Mouse (Mus musculus) heart, embryonic 11.5 days (tissue): ENCODE data around the gene Snai1. TPM values are rescaled to one million over a fixed set of nuclear protein-coding genes. Genes with fewer than 3 reads are reported as not detected.

Source experiments
- ATAC-seq: fragments of 200-750 bp; cut with Nextera tagmentation; replicated peaks from 2 replicates; pipeline ENCODE4 v1.8.0; 2017; ENCODE audit warnings: moderate library complexity; ENCODE audit not compliant: insufficient number of reproducible peaks, low FRiP score, low TSS enrichment
- H3K27ac ChIP-seq: fragments of 300-500 bp; sonication (generic); 2 replicates; pipeline ENCODE4 v1.5.1; 2014; ENCODE audit warnings: mild to moderate bottlenecking, low read depth, low read length
- H3K27me3 ChIP-seq: fragments of 300-500 bp; sonication (generic); 2 replicates; pipeline ENCODE4 v1.6.1; 2014; ENCODE audit warnings: mild to moderate bottlenecking, low read length, mixed read lengths; ENCODE audit not compliant: control insufficient read depth, insufficient read depth
- H3K36me3 ChIP-seq: fragments of 300-500 bp; sonication (generic); 2 replicates; pipeline ENCODE4 v1.6.1; 2014; ENCODE audit warnings: mild to moderate bottlenecking, low read length, moderate library complexity, mixed read lengths; ENCODE audit not compliant: control insufficient read depth, insufficient read depth
- H3K4me1 ChIP-seq: fragments of 300-500 bp; sonication (generic); 2 replicates; pipeline ENCODE4 v1.6.1; 2014; ENCODE audit warnings: low read length; ENCODE audit not compliant: control insufficient read depth, insufficient read depth
- H3K4me2 ChIP-seq: fragments of 300-500 bp; sonication (generic); 2 replicates; pipeline ENCODE4 v1.6.1; 2014; ENCODE audit warnings: mild to moderate bottlenecking, moderate library complexity
- H3K4me3 ChIP-seq: fragments of 300-500 bp; sonication (generic); 2 replicates; pipeline ENCODE4 v1.5.1; 2014; ENCODE audit warnings: low read depth, low read length
- H3K9ac ChIP-seq: fragments of 300-500 bp; sonication (generic); 2 replicates; pipeline ENCODE4 v1.6.1; 2014; ENCODE audit warnings: mild to moderate bottlenecking, low read depth, low read length, moderate library complexity
- H3K9me3 ChIP-seq: fragments of 300-500 bp; sonication (generic); replicated peaks from 2 replicates; pipeline ENCODE4 v1.6.1; 2016; ENCODE audit warnings: low read length; ENCODE audit not compliant: control insufficient read depth
- WGBS: fragments of 180-500 bp; shearing (Covaris S2); extraction: QIAGEN DNeasy Blood & Tissue Kit; methylation state at CpG from one replicate; pipeline ENCODE4 v1.1.7; 2014; ENCODE audit not compliant: insufficient replicate concordance; 5-methylcytosine and 5-hydroxymethylcytosine counted together
- polyA plus RNA-seq: library from polyadenylated mRNA; unstranded; fragments of >200 nt; fragmentation: Nextera tagmentation; extraction: Ambion mirVana; gene quantifications from 2 replicates; pipeline ENCODE4 v1.2.1, GENCODE M21; 2014

Snai1 gene
- polyA plus RNA-seq, 1 experiment from 2014 or later = 21.1 TPM

GRCm38 (mm10) chr2:167576121-167576620, 38.2 kb downstream of the Snai1 start:
- no peak overlapping the region for H3K9ac ChIP-seq
- no peaks in the 10 kb centered on the region for H3K27me3 ChIP-seq
- no peak for ATAC-seq
- no peak overlapping the region for H3K4me2 ChIP-seq
- H3K4me3 ChIP-seq = no peak overlapping the region
- H3K9me3 ChIP-seq = no peaks in the 10 kb centered on the region
- H3K36me3 ChIP-seq = no peaks in the 10 kb centered on the region
- H3K4me1 ChIP-seq = no peaks in the 10 kb centered on the region
- 67% methylated on average over 8 of the region's 8 CpGs for WGBS
- no peak overlapping the region for H3K27ac ChIP-seq

GRCm38 (mm10) chr2:167577186-167577785, 39.3 kb downstream of the Snai1 start:
- 63% methylated on average over 9 of the region's 9 CpGs for WGBS
- Histone ChIP-seq H3K4me2 (no peak overlapping the region), H3K9me3 (no peaks in the 10 kb centered on the region), H3K27me3 (no peaks in the 10 kb centered on the region), H3K27ac (no peak overlapping the region), H3K4me1 (peaks cover 8% of the 10 kb centered on the region; the same call in 1 of the 2 replicates), H3K9ac (no peak overlapping the region), H3K4me3 (no peak overlapping the region), H3K36me3 (no peaks in the 10 kb centered on the region)
- ATAC-seq = no peak

GRCm38 (mm10) chr2:167578521-167578920, 40.5 kb downstream of the Snai1 start:
- Histone ChIP-seq H3K4me2 (no peak overlapping the region), H3K4me1 (peaks cover 20% of the 10 kb centered on the region), H3K36me3 (no peaks in the 10 kb centered on the region), H3K27me3 (no peaks in the 10 kb centered on the region), H3K4me3 (no peak overlapping the region), H3K9ac (no peak overlapping the region), H3K9me3 (no peaks in the 10 kb centered on the region), H3K27ac (no peak overlapping the region)
- no peak for ATAC-seq
- WGBS = 42% methylated on average over 5 of the region's 5 CpGs

GRCm38 (mm10) chr2:167583161-167583952, 45.4 kb downstream of the Snai1 start:
- H3K4me3 ChIP-seq = no peak overlapping the region
- WGBS = 28% methylated on average over 10 of the region's 10 CpGs
- H3K27me3 ChIP-seq = no peaks in the 10 kb centered on the region
- no peaks in the 10 kb centered on the region for H3K36me3 ChIP-seq
- no peak for ATAC-seq
- no peaks in the 10 kb centered on the region for H3K9me3 ChIP-seq
- H3K9ac ChIP-seq = peak overlapping the region; percentile 28; the same call in 1 of the 2 replicates
- H3K27ac ChIP-seq = peak overlapping the region; percentile 75
- peak overlapping the region; percentile 24 for H3K4me2 ChIP-seq
- H3K4me1 ChIP-seq = peaks cover 43% of the 10 kb centered on the region

- 77% methylated on average over 2 of the region's 2 CpGs for WGBS
- ATAC-seq = no peak
- H3K4me1 ChIP-seq = peaks cover 54% of the 10 kb centered on the region
- no peaks in the 10 kb centered on the region for H3K9me3 ChIP-seq
- H3K9ac ChIP-seq = no peak overlapping the region
- no peak overlapping the region for H3K4me2 ChIP-seq
- peak overlapping the region; percentile 54; the same call in 1 of the 2 replicates for H3K27ac ChIP-seq
- H3K4me3 ChIP-seq = no peak overlapping the region
- no peaks in the 10 kb centered on the region for H3K36me3 ChIP-seq
- no peaks in the 10 kb centered on the region for H3K27me3 ChIP-seq
Measured at GRCm38 (mm10) chr2:167585273-167585672, 47.3 kb downstream of the Snai1 start.

- no peak overlapping the region for H3K4me3 ChIP-seq
- H3K4me1 ChIP-seq = peaks cover 54% of the 10 kb centered on the region
- no peak overlapping the region for H3K4me2 ChIP-seq
- ATAC-seq = no peak
- H3K27ac ChIP-seq = peak overlapping the region; percentile 18; the same call in 1 of the 2 replicates
- H3K9ac ChIP-seq = no peak overlapping the region
- 19% methylated on average over 8 of the region's 8 CpGs for WGBS
- no peaks in the 10 kb centered on the region for H3K9me3 ChIP-seq
- no peaks in the 10 kb centered on the region for H3K36me3 ChIP-seq
- no peaks in the 10 kb centered on the region for H3K27me3 ChIP-seq
Measured at GRCm38 (mm10) chr2:167586041-167586440, 48.0 kb downstream of the Snai1 start.

GRCm38 (mm10) chr2:167586976-167587375, 49.0 kb downstream of the Snai1 start:
- 27% methylated on average over 9 of the region's 9 CpGs for WGBS
- no peak for ATAC-seq

GRCm38 (mm10) chr2:167588774-167589577, 51.0 kb downstream of the Snai1 start:
- Histone ChIP-seq H3K27ac (peak overlapping the region; percentile 73), H3K9ac (peak overlapping the region; percentile 59), H3K4me3 (peak overlapping the region; percentile 36), H3K36me3 (no peaks in the 10 kb centered on the region), H3K27me3 (no peaks in the 10 kb centered on the region), H3K9me3 (no peaks in the 10 kb centered on the region), H3K4me1 (peaks cover 36% of the 10 kb centered on the region), H3K4me2 (peak overlapping the region; percentile 57)
- peak; percentile 58; the same call in 1 of the 2 replicates for ATAC-seq
- 10% methylated on average over 21 of the region's 21 CpGs for WGBS

More at GRCm38 (mm10) chr2:167586976-167587375, 49.0 kb downstream of the Snai1 start:
- Histone ChIP-seq H3K9me3 (no peaks in the 10 kb centered on the region), H3K4me2 (no peak overlapping the region), H3K36me3 (no peaks in the 10 kb centered on the region), H3K27ac (no peak overlapping the region), H3K27me3 (no peaks in the 10 kb centered on the region), H3K9ac (peak overlapping the region; percentile 39; the same call in 1 of the 2 replicates), H3K4me1 (peaks cover 49% of the 10 kb centered on the region), H3K4me3 (no peak overlapping the region)
